Mouse (Mus musculus): ENCODE results near the gene Cldn20.

DNA sequence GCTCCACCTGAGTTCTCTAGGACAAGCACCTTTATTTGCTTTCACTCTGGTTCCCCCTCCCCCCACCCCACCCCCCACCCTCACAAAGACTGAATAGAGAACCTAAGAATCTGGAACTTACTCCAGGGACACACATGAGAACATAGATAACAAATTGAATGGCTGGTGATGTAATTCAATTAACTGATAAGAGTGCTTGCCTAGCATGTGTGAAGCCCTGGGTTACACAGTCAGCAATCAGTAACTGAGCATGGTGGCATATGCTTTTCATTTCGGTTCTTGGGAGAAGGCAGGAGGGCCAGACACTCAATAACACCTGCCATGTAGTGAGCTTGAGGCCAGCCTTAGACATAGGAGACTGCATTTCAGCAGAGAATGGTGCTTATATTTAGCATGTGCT is 23.9 kb downstream of the Cldn20 start:
- TF ChIP-seq POLR2AphosphoS2 (IDR thresholded peaks at IDR 0.05; ENCODE audit: low read length), result no peak
- no peak for TF ChIP-seq CTCF (IDR thresholded peaks at IDR 0.05 in 2 of 3, conservative IDR thresholded peaks at IDR 0.05 in 1 of 3; ENCODE audit: control insufficient read depth in 1 of 3, insufficient read depth in 1 of 3, low read depth in 2 of 3, low read length in 3 of 3, poor library complexity in 1 of 3, severe bottlenecking in 1 of 3)
- no peak for TF ChIP-seq NELFE (IDR thresholded peaks at IDR 0.05; ENCODE audit: low read depth, low read length)
- no peak for TF ChIP-seq KAT2A (conservative IDR thresholded peaks at IDR 0.05; ENCODE audit: low read depth, low read length)
- TF ChIP-seq TCF12 (IDR thresholded peaks at IDR 0.05; ENCODE audit: low read depth, low read length), result no peak; the same call in 1 of the 2 replicates
- peak; percentile 41 for TF ChIP-seq MXI1 (IDR thresholded peaks at IDR 0.05; ENCODE audit: low read depth, low read length)
- peak; percentile 60 for TF ChIP-seq GATA1 (IDR thresholded peaks at IDR 0.05; ENCODE audit: low read depth, low read length)
- peak in 1 of 2 experiments; percentile 49; a peak in 2 of 4 replicates for TF ChIP-seq EP300 (IDR thresholded peaks at IDR 0.05; ENCODE audit: low read depth in 1 of 2, low read length in 2 of 2)
- no peak for TF ChIP-seq SMC3 (IDR thresholded peaks at IDR 0.05; ENCODE audit: low read depth, low read length)
- TF ChIP-seq HCFC1 (IDR thresholded peaks at IDR 0.05; ENCODE audit: low read depth, low read length), result no peak
- no peak for TF ChIP-seq ZMIZ1 (IDR thresholded peaks at IDR 0.05; ENCODE audit: low read depth, low read length)
- TF ChIP-seq USF1 (IDR thresholded peaks at IDR 0.05; ENCODE audit: low read depth, low read length), result no peak
- no peak for TF ChIP-seq USF2 (IDR thresholded peaks at IDR 0.05; ENCODE audit: borderline replicate concordance in 1 of 2, insufficient read depth in 1 of 2, low read depth in 1 of 2, low read length in 2 of 2)
- TF ChIP-seq JUND (IDR thresholded peaks at IDR 0.05; ENCODE audit: low read depth, low read length), result no peak
